Mouse (Mus musculus): ENCODE measurements at regions not wholly inside any gene's neighbourhood (a gene's known extent, or its start where the extent isn't known, plus 50 kb on each side); places are given as distances from the start of the nearest gene placed in this dataset.

DNA sequence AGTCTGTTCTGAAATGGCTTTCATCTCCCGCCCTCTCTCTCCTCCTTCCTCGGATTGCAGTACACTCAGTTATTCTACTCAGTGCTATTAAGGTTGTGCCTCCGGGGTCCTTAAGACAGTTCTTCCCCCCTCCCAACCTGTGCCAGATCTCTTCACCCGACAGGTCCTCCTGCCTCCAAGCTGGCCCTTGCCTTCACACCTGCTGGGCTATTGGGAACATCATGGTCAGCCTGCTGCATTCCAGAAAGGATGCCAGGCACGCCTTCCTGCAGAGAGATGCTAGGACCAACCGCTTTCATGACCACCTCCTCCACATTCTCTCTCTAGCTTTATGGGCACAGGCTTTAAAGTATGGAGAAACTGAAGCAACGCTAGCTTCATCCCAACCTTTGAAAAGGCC lies 94.7 kb downstream of the Otol1 start:
- no peak for TF ChIP-seq CTCF (conservative IDR thresholded peaks at IDR 0.05; ENCODE audit: insufficient read depth, insufficient read length, low read depth, low read length)
- TF ChIP-seq POLR2A (IDR thresholded peaks at IDR 0.05; ENCODE audit: low read depth, low read length), result no peak

Measured in kidney, adult 2 months (tissue).